Mouse (Mus musculus) ovary, adult 2 months (tissue): Measurements from ENCODE around the gene Tbc1d32. TPM values are rescaled to one million over a fixed set of nuclear protein-coding genes. Genes with fewer than 3 reads are reported as not detected.

ENCODE experiments used
- polyA plus RNA-seq: library from polyadenylated mRNA; depleted of rRNA; stranded (reverse); fragments of >200 nt; gene quantifications from 2 replicates; pipeline ENCODE4 v1.2.3, GENCODE M21; 2012; rRNA removed

The Tbc1d32 gene
- polyA plus RNA-seq = 0.73 and 0.91 TPM in 2 replicates

DNA sequence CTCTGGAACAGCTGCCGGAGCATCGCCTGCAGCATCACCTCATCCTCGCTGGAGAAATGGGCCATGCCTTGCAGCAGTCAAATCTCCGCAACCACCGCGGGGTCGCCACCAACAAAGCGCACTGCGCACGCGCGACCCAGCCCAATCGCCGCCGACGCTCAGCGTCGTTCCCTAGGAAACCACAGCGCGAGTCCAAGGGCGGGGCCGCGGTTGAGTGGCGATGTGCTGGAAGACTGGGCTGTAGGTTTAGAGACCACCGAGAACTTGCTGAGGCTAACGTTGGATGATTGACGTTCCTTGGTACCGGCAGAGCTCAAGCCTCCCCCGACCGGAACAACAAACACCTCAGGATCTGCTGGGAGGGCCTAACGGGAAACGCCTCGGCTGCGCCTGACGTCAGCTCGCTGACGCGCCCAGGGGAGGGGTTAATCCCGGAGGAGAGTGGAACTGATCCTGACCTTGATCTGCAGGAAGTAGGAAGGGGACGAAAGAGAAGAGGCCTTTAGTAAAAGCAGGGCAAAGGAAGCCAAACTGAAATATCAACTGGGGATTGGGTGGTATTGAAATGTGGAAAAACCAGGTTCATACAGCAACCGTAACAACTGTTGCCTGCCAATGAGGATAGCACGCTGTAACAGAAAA lies at the start of gene Tbc1d32:
Gene Tbc1d32 (minus strand): TSS at position 122 of the 642 bp plus-strand sequence.

DNA sequence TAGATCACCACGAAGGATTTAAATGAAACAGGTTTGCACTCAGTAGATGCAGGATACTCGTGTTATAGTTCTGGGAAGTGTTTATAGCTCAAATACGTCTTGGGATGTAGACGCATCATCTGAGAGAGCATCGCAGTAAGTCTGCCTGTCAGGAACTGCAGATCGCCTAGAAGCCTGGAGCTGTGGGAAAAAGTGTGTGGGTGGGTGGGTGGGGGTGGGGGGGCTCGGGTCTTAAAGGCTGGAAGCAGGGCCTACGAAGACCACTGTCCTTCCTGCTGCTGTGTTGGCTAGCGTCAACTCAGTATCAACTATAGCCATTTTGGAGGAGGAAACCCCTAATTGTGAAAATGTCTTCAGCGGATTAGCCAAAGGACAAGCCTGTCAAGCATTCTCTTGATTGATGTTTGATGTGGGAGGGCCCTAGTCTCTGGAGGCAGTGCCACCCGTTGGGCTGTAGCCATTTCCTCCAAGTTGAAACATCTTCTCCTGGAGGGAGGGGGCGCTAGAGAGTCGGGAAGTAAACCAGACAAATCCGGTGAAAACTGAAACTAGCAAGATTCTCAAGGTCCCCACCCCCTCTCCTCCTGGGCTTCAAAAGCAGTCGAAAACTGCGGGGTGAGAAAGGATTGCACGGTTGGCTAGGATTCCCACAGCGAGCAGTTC lies 122.0 kb downstream of the Tbc1d32 start, which contains the start of gene Msl3l2:
Gene Msl3l2 (plus strand): TSS at position 585 of the 663 bp plus-strand sequence.

Other genes with a start within 250 kb of the Tbc1d32 start
- gene Msl3l2, start 121.8 kb downstream of the Tbc1d32 start, polyA plus RNA-seq = 15.5 and 24.1 TPM in 2 replicates
- 129 and 189 TPM in 2 replicates for gene Gja1, start 148.6 kb upstream of the Tbc1d32 start, polyA plus RNA-seq